Mouse (Mus musculus): ENCODE measurements at regions not wholly inside any gene's neighbourhood (a gene's known extent, or its start where the extent isn't known, plus 50 kb on each side); places are given as distances from the start of the nearest gene placed in this dataset.

- no peak for ATAC-seq (ENCODE audit: low FRiP score)
- 91% methylated on average over 11 of the region's 11 CpGs for WGBS
- H3K36me3 ChIP-seq (replicated peaks), result peaks cover 55% of the 10 kb centered on the region
- no peaks in the 10 kb centered on the region for H3K4me1 ChIP-seq
- no peaks in the 10 kb centered on the region for H3K9me3 ChIP-seq
- H3K9ac ChIP-seq, result no peak overlapping the region
- no peak overlapping the region for H3K4me2 ChIP-seq
- H3K27me3 ChIP-seq, result no peaks in the 10 kb centered on the region
- H3K4me3 ChIP-seq (replicated peaks), result no peak overlapping the region
- H3K27ac ChIP-seq, result no peak overlapping the region
These were observed 51.0 kb upstream of the Mrps10 start for GRCm38 (mm10) chr17:47317651-47318050.

GRCm38 (mm10) chr17:47313162-47313561 lies 55.5 kb upstream of the Mrps10 start:
- no peak for ATAC-seq (ENCODE audit: low FRiP score)
- 94% methylated on average over 7 of the region's 7 CpGs for WGBS
- no peak overlapping the region for H3K4me2 ChIP-seq
- H3K9ac ChIP-seq, result no peak overlapping the region
- H3K4me1 ChIP-seq, result no peaks in the 10 kb centered on the region
- no peaks in the 10 kb centered on the region for H3K9me3 ChIP-seq
- no peak overlapping the region for H3K27ac ChIP-seq
- H3K36me3 ChIP-seq (replicated peaks), result peaks cover 37% of the 10 kb centered on the region
- H3K27me3 ChIP-seq, result no peaks in the 10 kb centered on the region
- H3K4me3 ChIP-seq (replicated peaks), result no peak overlapping the region

- Histone ChIP-seq H3K27me3 (no peaks in the 10 kb centered on the region), H3K9me3 (no peaks in the 10 kb centered on the region), H3K4me1 (peaks cover 1% of the 10 kb centered on the region), H3K36me3 (replicated peaks) (peaks cover 24% of the 10 kb centered on the region), H3K9ac (no peak overlapping the region), H3K4me2 (no peak overlapping the region), H3K4me3 (replicated peaks) (no peak overlapping the region), H3K27ac (no peak overlapping the region)
- no peak for ATAC-seq (ENCODE audit: low FRiP score)
- 91% methylated on average over 5 of the region's 5 CpGs for WGBS
These were observed 57.4 kb upstream of the Mrps10 start for GRCm38 (mm10) chr17:47311272-47311671.

DNA sequence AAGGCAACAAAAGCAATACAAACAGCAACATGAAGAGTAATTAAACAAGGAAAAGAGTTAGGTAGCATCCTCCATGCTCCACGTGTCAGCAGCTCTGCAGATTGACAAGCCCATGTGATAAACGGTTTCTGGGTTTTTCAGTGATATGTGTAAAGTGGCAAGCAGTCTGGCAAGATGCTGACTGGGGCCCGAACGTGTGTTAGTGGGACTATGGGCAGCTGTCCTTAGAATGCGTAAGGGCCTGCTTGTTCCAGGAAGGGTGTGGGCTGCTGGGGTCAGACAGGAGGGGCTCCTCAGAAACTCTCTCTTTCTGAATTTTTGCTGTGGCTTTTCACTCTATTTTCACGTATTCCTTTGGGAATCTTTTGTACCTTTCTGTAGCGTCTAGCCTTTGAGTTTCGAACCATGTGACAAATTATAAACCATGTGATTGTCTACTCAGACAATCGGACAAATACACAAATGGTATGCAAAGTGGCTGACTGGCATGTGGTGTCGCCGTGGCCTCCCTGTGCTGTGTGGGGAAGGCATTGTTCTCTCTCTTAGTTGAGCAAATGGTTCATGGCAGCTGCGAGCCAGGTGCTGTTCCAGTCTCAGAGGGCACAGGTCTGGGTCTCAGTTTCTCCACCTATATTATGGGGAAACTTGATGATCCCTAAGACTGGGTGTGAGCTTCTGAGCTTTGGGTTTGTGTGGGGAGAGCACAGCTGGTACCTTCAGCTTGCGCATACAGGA lies 62.5 kb upstream of the Mrps10 start:
- Histone ChIP-seq H3K4me3 (replicated peaks) (no peak overlapping the region), H3K9me3 (no peaks in the 10 kb centered on the region), H3K27me3 (no peaks in the 10 kb centered on the region), H3K9ac (no peak overlapping the region), H3K36me3 (replicated peaks) (no peaks in the 10 kb centered on the region), H3K4me2 (no peak overlapping the region), H3K4me1 (peaks cover 37% of the 10 kb centered on the region), H3K27ac (0 out of 2 replicates have a peak overlapping the region, but pooled peaks have one; percentile 33)
- peak; percentile 33; the same call in 1 of the 2 replicates for ATAC-seq (ENCODE audit: low FRiP score)
- WGBS, result 52% methylated on average over 13 of the region's 13 CpGs

GRCm38 (mm10) chr17:47304463-47305199 lies 64.1 kb upstream of the Mrps10 start:
- Histone ChIP-seq H3K9ac (no peak overlapping the region), H3K27me3 (no peaks in the 10 kb centered on the region), H3K36me3 (replicated peaks) (no peaks in the 10 kb centered on the region), H3K27ac (no peak overlapping the region), H3K4me1 (peaks cover 41% of the 10 kb centered on the region), H3K4me2 (no peak overlapping the region), H3K9me3 (no peaks in the 10 kb centered on the region), H3K4me3 (replicated peaks) (no peak overlapping the region)
- ATAC-seq (ENCODE audit: low FRiP score), result no peak
- 44% methylated on average over 8 of the region's 8 CpGs for WGBS

GRCm38 (mm10) chr17:47303600-47303999 lies 65.1 kb upstream of the Mrps10 start:
- no peak for ATAC-seq (ENCODE audit: low FRiP score)
- H3K4me1 ChIP-seq, result peaks cover 41% of the 10 kb centered on the region
- no peaks in the 10 kb centered on the region for H3K9me3 ChIP-seq
- WGBS, result 96% methylated on average over 3 of the region's 3 CpGs
- no peak overlapping the region for H3K4me2 ChIP-seq
- no peaks in the 10 kb centered on the region for H3K27me3 ChIP-seq
- H3K9ac ChIP-seq, result no peak overlapping the region
- no peak overlapping the region for H3K27ac ChIP-seq
- H3K4me3 ChIP-seq (replicated peaks), result no peak overlapping the region
- H3K36me3 ChIP-seq (replicated peaks), result no peaks in the 10 kb centered on the region

DNA sequence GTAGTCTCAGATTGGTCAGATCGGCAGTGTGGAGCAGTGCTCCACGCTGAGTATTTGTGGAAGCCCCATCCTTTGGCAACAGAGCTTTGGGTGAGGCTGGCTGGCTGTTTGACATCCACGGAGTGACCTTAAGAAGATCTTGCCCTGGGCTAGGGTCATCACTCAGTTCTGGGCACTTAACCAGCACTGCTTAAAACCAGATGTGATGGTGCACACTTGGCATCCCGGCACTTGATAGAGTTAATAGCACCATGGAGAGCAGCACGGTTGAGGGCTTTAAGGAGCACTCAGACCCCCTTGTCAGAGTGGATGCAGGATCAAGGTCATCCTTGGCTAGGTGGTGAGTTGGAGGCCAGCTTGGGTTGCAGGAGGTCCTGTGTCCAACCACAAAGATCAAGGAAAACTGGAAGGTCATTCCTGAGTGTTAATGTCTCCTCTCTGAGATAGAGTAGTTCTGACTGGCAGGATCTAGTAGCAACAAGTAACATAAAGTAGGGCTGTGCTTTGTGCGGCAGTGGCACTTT lies 70.2 kb upstream of the Mrps10 start:
- Histone ChIP-seq H3K9me3 (no peaks in the 10 kb centered on the region), H3K27ac (no peak overlapping the region), H3K27me3 (no peaks in the 10 kb centered on the region), H3K4me2 (no peak overlapping the region), H3K4me3 (replicated peaks) (no peak overlapping the region), H3K4me1 (peaks cover 33% of the 10 kb centered on the region), H3K9ac (no peak overlapping the region), H3K36me3 (replicated peaks) (no peaks in the 10 kb centered on the region)
- no peak for ATAC-seq (ENCODE audit: low FRiP score)
- WGBS, result 88% methylated on average over 6 of the region's 6 CpGs

DNA sequence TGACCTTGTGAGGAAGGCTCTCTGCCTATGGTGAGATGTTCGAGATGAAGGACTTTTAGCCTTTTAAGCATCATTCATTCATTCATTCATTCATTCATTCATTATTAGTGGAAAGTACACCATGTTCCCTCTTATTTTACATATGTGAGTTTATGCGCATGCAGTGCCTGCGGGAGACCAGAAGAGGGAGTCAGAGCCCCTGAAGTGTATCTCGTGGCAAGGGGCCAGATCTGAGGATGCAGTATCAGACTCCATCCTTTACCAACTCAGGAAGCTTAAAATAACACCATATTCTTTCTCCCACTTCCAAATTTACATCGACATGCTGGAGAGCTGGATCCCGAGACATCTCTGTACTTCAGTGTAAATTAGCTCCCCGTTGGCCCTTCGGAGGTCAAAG lies 70.7 kb upstream of the Mrps10 start:
- Histone ChIP-seq H3K4me1 (peaks cover 34% of the 10 kb centered on the region), H3K4me2 (no peak overlapping the region), H3K27ac (no peak overlapping the region), H3K36me3 (replicated peaks) (no peaks in the 10 kb centered on the region), H3K9me3 (no peaks in the 10 kb centered on the region), H3K4me3 (replicated peaks) (no peak overlapping the region), H3K9ac (no peak overlapping the region), H3K27me3 (no peaks in the 10 kb centered on the region)
- no peak for ATAC-seq (ENCODE audit: low FRiP score)
- 92% methylated on average over 8 of the region's 8 CpGs for WGBS

DNA sequence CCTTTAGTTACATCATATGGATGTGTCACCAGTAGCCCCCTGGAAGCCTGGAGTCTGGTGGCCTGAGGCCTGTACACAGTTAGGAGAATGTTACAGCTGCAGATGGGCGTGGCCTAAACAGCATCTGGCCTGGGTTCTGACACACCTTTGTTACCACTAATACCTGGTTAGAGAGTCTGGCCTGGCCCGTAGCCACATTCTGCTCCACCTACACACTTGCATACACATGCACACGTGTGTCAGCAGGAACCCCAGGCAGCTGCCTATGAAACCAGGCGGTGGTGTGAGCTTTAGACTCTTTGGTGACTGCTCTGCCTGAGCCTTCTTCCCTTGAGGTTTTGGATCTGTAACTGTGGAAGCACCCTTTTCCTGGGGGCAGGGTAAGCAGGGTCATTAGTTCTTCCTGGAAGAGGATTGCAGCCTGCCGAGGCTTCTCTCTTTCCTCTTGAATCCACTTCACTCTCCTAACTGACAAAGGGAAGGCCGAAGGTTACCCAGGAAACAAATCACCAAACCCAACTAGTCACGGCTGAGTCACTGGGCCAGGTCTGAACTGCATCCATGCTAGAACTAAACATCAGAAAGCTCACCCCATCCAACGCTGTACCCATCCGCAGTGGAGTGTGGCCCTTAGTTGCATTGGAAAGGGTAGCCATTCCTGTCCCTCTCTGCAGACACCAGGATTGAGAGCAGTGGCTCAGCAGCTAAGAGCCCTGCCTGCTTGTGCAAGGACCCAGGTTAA lies 71.8 kb upstream of the Mrps10 start:
- H3K4me3 ChIP-seq (replicated peaks), result no peak overlapping the region
- H3K4me1 ChIP-seq, result peaks cover 28% of the 10 kb centered on the region
- no peak overlapping the region for H3K9ac ChIP-seq
- WGBS, result 87% methylated on average over 9 of the region's 9 CpGs
- no peak for ATAC-seq (ENCODE audit: low FRiP score)
- no peaks in the 10 kb centered on the region for H3K36me3 ChIP-seq (replicated peaks)
- H3K9me3 ChIP-seq, result no peaks in the 10 kb centered on the region
- H3K27me3 ChIP-seq, result no peaks in the 10 kb centered on the region
- H3K27ac ChIP-seq, result no peak overlapping the region
- H3K4me2 ChIP-seq, result no peak overlapping the region

GRCm38 (mm10) chr17:47295315-47296011 lies 73.2 kb upstream of the Mrps10 start:
- 75% methylated on average over 17 of the region's 17 CpGs for WGBS
- Histone ChIP-seq H3K36me3 (replicated peaks) (no peaks in the 10 kb centered on the region), H3K4me2 (no peak overlapping the region), H3K9ac (no peak overlapping the region), H3K4me1 (peaks cover 18% of the 10 kb centered on the region), H3K9me3 (no peaks in the 10 kb centered on the region), H3K27ac (no peak overlapping the region), H3K27me3 (no peaks in the 10 kb centered on the region), H3K4me3 (replicated peaks) (no peak overlapping the region)
- no peak for ATAC-seq (ENCODE audit: low FRiP score)

GRCm38 (mm10) chr17:47294091-47294534 lies 74.6 kb upstream of the Mrps10 start:
- ATAC-seq (ENCODE audit: low FRiP score), result 0 out of 2 replicates have a peak, but pooled peaks have one; percentile 30
- no peak overlapping the region for H3K9ac ChIP-seq

DNA sequence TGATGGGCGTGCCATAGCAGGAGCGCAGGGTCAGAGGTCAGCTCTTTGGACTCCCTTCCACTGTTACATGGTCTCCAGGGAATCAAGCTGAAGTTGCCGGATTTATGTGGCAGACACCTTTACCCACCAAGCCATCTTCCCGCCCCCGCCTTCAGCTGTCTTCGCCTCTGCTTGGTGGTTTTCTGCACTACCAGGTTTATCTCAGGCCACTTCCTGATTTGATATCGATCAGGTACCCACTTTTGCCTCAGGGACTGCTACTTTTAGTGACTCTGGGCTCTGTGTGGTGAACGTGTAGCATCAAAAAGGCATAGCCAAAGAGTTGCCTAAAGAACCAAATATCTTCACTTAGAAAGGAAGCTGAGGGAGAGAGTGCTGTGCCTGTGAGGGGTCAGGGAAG lies 75.5 kb upstream of the Mrps10 start:
- no peak overlapping the region for H3K27ac ChIP-seq
- no peak overlapping the region for H3K9ac ChIP-seq
- H3K27me3 ChIP-seq, result no peaks in the 10 kb centered on the region
- 93% methylated on average over 8 of the region's 8 CpGs for WGBS
- no peaks in the 10 kb centered on the region for H3K9me3 ChIP-seq
- no peak overlapping the region for H3K4me3 ChIP-seq (replicated peaks)
- H3K4me2 ChIP-seq, result no peak overlapping the region
- peaks cover 7% of the 10 kb centered on the region; the same call in 1 of the 2 replicates for H3K36me3 ChIP-seq (replicated peaks)
- no peak for ATAC-seq (ENCODE audit: low FRiP score)
- peaks cover 20% of the 10 kb centered on the region for H3K4me1 ChIP-seq

More at GRCm38 (mm10) chr17:47294091-47294534, 74.6 kb upstream of the Mrps10 start:
- Histone ChIP-seq H3K4me3 (replicated peaks) (no peak overlapping the region), H3K27me3 (no peaks in the 10 kb centered on the region), H3K27ac (no peak overlapping the region), H3K4me1 (peaks cover 18% of the 10 kb centered on the region), H3K36me3 (replicated peaks) (no peaks in the 10 kb centered on the region), H3K9me3 (no peaks in the 10 kb centered on the region), H3K4me2 (no peak overlapping the region)
- 35% methylated on average over 5 of the region's 5 CpGs for WGBS
